Mouse (Mus musculus) heart, postnatal 0 days (tissue): ENCODE measurements around the gene Cdkn1a.

Source experiments
- CTCF ChIP-seq: IDR thresholded peaks from 2 replicates; pipeline ENCODE4 v1.5.1; 2016; ENCODE audit warnings: antibody characterized with exemption, control low read depth, low read depth
- EP300 ChIP-seq: IDR thresholded peaks from 2 replicates; pipeline ENCODE4 v1.6.1; 2016; ENCODE audit warnings: antibody characterized with exemption, low read depth

DNA sequence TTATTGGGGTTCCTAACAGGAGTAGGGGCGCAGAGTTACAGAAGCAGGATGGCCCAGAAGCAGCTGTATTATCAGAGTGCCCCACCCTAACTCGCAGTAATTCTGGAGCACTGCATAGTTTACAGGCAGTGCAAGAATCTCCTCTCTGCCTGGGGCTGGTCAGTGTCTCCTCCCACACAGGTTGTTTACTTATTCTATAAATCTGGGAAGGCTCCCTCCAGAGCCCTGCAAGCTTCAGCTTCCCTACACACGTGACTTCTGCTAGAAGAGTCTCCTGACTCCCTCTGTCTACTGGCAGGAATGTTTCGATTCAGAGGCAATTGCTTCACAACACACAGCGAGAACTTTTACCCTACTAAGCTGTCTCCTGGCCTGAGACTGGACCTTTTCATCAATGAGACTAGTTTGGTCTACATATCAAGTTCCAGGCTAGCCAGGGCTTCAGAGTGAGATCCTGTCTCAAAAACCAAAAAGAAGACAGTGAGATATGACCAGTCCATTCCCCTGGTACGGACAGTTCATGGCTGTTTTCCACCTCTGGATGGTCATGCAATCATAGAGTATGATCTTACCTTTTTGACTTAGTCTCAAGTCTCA, 32.9 kb downstream of the Cdkn1a start:
- TF ChIP-seq EP300 (no peak), CTCF (no peak)
